Mouse (Mus musculus) kidney, postnatal 0 days (tissue): ENCODE results near the gene Oxt. TPM values are rescaled to one million over a fixed set of nuclear protein-coding genes. Genes with fewer than 3 reads are reported as not detected.

Experiments
- ATAC-seq: fragments of 200-750 bp; cut with Nextera tagmentation; replicated peaks from 2 replicates; pipeline ENCODE4 v1.8.0; 2017; ENCODE audit warnings: low read depth, moderate number of reproducible peaks, moderate TSS enrichment, moderate library complexity; ENCODE audit not compliant: low FRiP score
- DNase-seq: peaks from one replicate; pipeline ENCODE4 v3.0.0-alpha.2; 2016; ENCODE audit warnings: low spot score
- H3K27ac ChIP-seq: fragments of 300-500 bp; sonication (generic); 2 replicates; pipeline ENCODE4 v1.5.1; 2014; ENCODE audit warnings: mild to moderate bottlenecking
- H3K27me3 ChIP-seq: fragments of 300-500 bp; sonication (generic); 2 replicates; pipeline ENCODE4 v1.6.1; 2014; ENCODE audit warnings: low read length, mixed read lengths; ENCODE audit not compliant: insufficient read depth
- H3K36me3 ChIP-seq: fragments of 300-500 bp; sonication (generic); 2 replicates; pipeline ENCODE4 v1.6.1; 2014; ENCODE audit warnings: low read length, mixed read lengths; ENCODE audit not compliant: insufficient read depth
- H3K4me1 ChIP-seq: fragments of 300-500 bp; sonication (generic); replicated peaks from 2 replicates; pipeline ENCODE4 v1.6.1; 2014; ENCODE audit warnings: antibody characterized with exemption, low read length, mixed read lengths; ENCODE audit not compliant: insufficient read depth
- H3K4me2 ChIP-seq: fragments of 300-500 bp; sonication (generic); 2 replicates; pipeline ENCODE4 v1.6.1; 2014; ENCODE audit warnings: mild to moderate bottlenecking, low read length, moderate library complexity, mixed read lengths
- H3K4me3 ChIP-seq: fragments of 300-500 bp; sonication (generic); replicated peaks from 2 replicates; pipeline ENCODE4 v1.5.1; 2014; ENCODE audit warnings: low read depth, low read length
- H3K9ac ChIP-seq: fragments of 300-500 bp; sonication (generic); 2 replicates; pipeline ENCODE4 v1.6.1; 2014; ENCODE audit warnings: low read depth, low read length
- H3K9me3 ChIP-seq: fragments of 300-500 bp; sonication (generic); replicated peaks from 2 replicates; pipeline ENCODE4 v1.6.1; 2016; ENCODE audit warnings: low read length, inconsistent platforms, mixed read lengths
- CTCF ChIP-seq: IDR thresholded peaks from 2 replicates; pipeline ENCODE4 v1.5.1; 2016; ENCODE audit warnings: antibody characterized with exemption, low read depth, mild to moderate bottlenecking, moderate library complexity
- WGBS: fragments of 180-500 bp; shearing (Covaris S2); extraction: QIAGEN DNeasy Blood & Tissue Kit; methylation state at CpG from one replicate; pipeline ENCODE4 v1.1.7; 2014; 5-methylcytosine and 5-hydroxymethylcytosine counted together
- polyA plus RNA-seq: library from polyadenylated mRNA; unstranded; fragments of >200 nt; fragmentation: Nextera tagmentation; extraction: Ambion mirVana; gene quantifications from 2 replicates; pipeline ENCODE4 v1.2.1, GENCODE M21; 2015

The Oxt gene
- polyA plus RNA-seq, 1 experiment from 2014 or later: 0.63 TPM

- Histone ChIP-seq H3K36me3 (no peaks in the 10 kb centered on the region), H3K4me3 (peak overlapping the region; percentile 28), H3K27me3 (peaks cover 53% of the 10 kb centered on the region), H3K9ac (no peak overlapping the region), H3K9me3 (no peaks in the 10 kb centered on the region), H3K4me2 (peak overlapping the region; percentile 53; the same call in 1 of the 2 replicates), H3K4me1 (peaks cover 16% of the 10 kb centered on the region), H3K27ac (no peak overlapping the region)
- 12% methylated on average over 9 of the region's 9 CpGs for WGBS
- no peak for DNase-seq
- ATAC-seq: no peak
- no peak for TF ChIP-seq CTCF
These were observed 1.0 kb downstream of the Oxt start for GRCm38 (mm10) chr2:130577021-130577420.

- no peak overlapping the region for H3K4me3 ChIP-seq
- no peak for DNase-seq
These were observed 1.7 kb downstream of the Oxt start for GRCm38 (mm10) chr2:130577632-130578031.

GRCm38 (mm10) chr2:130578148-130578547, 2.2 kb downstream of the Oxt start:
- no peak overlapping the region for H3K4me3 ChIP-seq
- peaks cover 58% of the 10 kb centered on the region for H3K27me3 ChIP-seq
- peak; percentile 36 for DNase-seq
- no peaks in the 10 kb centered on the region for H3K36me3 ChIP-seq
- H3K27ac ChIP-seq: no peak overlapping the region
- TF ChIP-seq CTCF: peak; percentile 67
- WGBS: 8% methylated on average over 11 of the region's 11 CpGs
- H3K9me3 ChIP-seq: no peaks in the 10 kb centered on the region
- peak; percentile 39; the same call in 1 of the 2 replicates for ATAC-seq
- peaks cover 16% of the 10 kb centered on the region for H3K4me1 ChIP-seq
- no peak overlapping the region for H3K9ac ChIP-seq
- no peak overlapping the region for H3K4me2 ChIP-seq

More at GRCm38 (mm10) chr2:130577632-130578031, 1.7 kb downstream of the Oxt start:
- no peak for TF ChIP-seq CTCF
- Histone ChIP-seq H3K27ac (no peak overlapping the region), H3K9ac (no peak overlapping the region), H3K9me3 (no peaks in the 10 kb centered on the region), H3K4me2 (no peak overlapping the region), H3K36me3 (no peaks in the 10 kb centered on the region), H3K27me3 (peaks cover 58% of the 10 kb centered on the region), H3K4me1 (peaks cover 16% of the 10 kb centered on the region)
- WGBS: 5% methylated on average over 12 of the region's 12 CpGs
- ATAC-seq: no peak; the same call in 1 of the 2 replicates

GRCm38 (mm10) chr2:130579791-130580190, 3.8 kb downstream of the Oxt start:
- H3K4me1 ChIP-seq: peaks cover 16% of the 10 kb centered on the region
- H3K4me2 ChIP-seq: no peak overlapping the region
- 11% methylated on average over 8 of the region's 8 CpGs for WGBS
- no peak overlapping the region for H3K4me3 ChIP-seq
- no peak overlapping the region for H3K9ac ChIP-seq
- ATAC-seq: no peak
- peaks cover 58% of the 10 kb centered on the region for H3K27me3 ChIP-seq
- no peaks in the 10 kb centered on the region for H3K36me3 ChIP-seq
- TF ChIP-seq CTCF: no peak
- no peak for DNase-seq
- no peak overlapping the region for H3K27ac ChIP-seq
- no peaks in the 10 kb centered on the region for H3K9me3 ChIP-seq

GRCm38 (mm10) chr2:130581201-130581600, 5.2 kb downstream of the Oxt start:
- TF ChIP-seq CTCF: no peak
- peaks cover 47% of the 10 kb centered on the region for H3K27me3 ChIP-seq
- DNase-seq (no peak), ATAC-seq (no peak)
- no peaks in the 10 kb centered on the region for H3K9me3 ChIP-seq
- H3K27ac ChIP-seq: no peak overlapping the region
- H3K36me3 ChIP-seq: no peaks in the 10 kb centered on the region
- peak overlapping the region; percentile 56 for H3K4me2 ChIP-seq
- H3K4me3 ChIP-seq: peak overlapping the region; percentile 28
- WGBS: 4% methylated on average over 16 of the region's 16 CpGs
- peaks cover 15% of the 10 kb centered on the region for H3K4me1 ChIP-seq
- H3K9ac ChIP-seq: no peak overlapping the region

- Histone ChIP-seq H3K36me3 (no peaks in the 10 kb centered on the region), H3K27me3 (peaks cover 38% of the 10 kb centered on the region), H3K27ac (no peak within 1 kb of the TSS), H3K4me2 (no peak within 1 kb of the TSS), H3K9ac (no peak within 1 kb of the TSS), H3K4me1 (peaks cover 10% of the 10 kb centered on the region), H3K9me3 (no peaks in the 10 kb centered on the region), H3K4me3 (no peak within 1 kb of the TSS)
- ATAC-seq (no peak), DNase-seq (no peak)
- TF ChIP-seq CTCF: no peak
- WGBS: 42% methylated on average over 10 of the region's 10 CpGs
These were observed 6.6 kb downstream of the Oxt start, which contains the start of gene Avp for GRCm38 (mm10) chr2:130582552-130582951. Avp (minus strand) TSS chr2:130582554.

- no peak overlapping the region for H3K9ac ChIP-seq
- H3K4me3 ChIP-seq: no peak overlapping the region
- no peak for TF ChIP-seq CTCF
- 74% methylated on average over 10 of the region's 10 CpGs for WGBS
- no peaks in the 10 kb centered on the region for H3K36me3 ChIP-seq
- peaks cover 27% of the 10 kb centered on the region; the same call in 1 of the 2 replicates for H3K27me3 ChIP-seq
- no peak overlapping the region for H3K4me2 ChIP-seq
- DNase-seq (no peak), ATAC-seq (no peak)
- no peaks in the 10 kb centered on the region for H3K9me3 ChIP-seq
- no peak overlapping the region for H3K27ac ChIP-seq
- peaks cover 10% of the 10 kb centered on the region for H3K4me1 ChIP-seq
These were observed 8.1 kb downstream of the Oxt start for GRCm38 (mm10) chr2:130583902-130584560.
